ENCODE assay signal across 25 mouse cellular contexts in genomic region chr15:27094102-27094501, GRCm38 (mm10).
A peak's percentile ranks its signal among the peaks of the same experiment; 100 is the strongest.
DNase-seq lines count a peak whose midpoint lies in the region; ATAC-seq and TF ChIP-seq lines count a peak whose summit lies in the region.
"Had no signal": no experiment of that assay in that cellular context is flagged by ENCODE, and none has a peak within 500 bp of the region (broad histone marks: within the 10 kb centered on the region; RNA-seq: fewer than 3 reads in every experiment).

No protein-coding gene starts in this region.

- H3K9ac ChIP-seq in heart, embryonic 12.5 days = no peak overlapping the region
- H3K9ac ChIP-seq in heart, embryonic 16.5 days (ENCODE audit: low read length) = no peak overlapping the region
- H3K9ac ChIP-seq in kidney, postnatal 0 days (ENCODE audit: low read depth, low read length) = no peak overlapping the region
- H3K9ac ChIP-seq in lung, embryonic 15.5 days = no peak overlapping the region
- H3K9ac ChIP-seq: embryonic facial prominence, embryonic 12.5 days; forebrain, embryonic 13.5 days had no signal

- 58% methylated on average over 3 of the region's 3 CpGs for WGBS in heart, embryonic 12.5 days
- 43% methylated on average over 3 of the region's 3 CpGs for WGBS in heart, embryonic 16.5 days
- 69% methylated on average over 3 of the region's 3 CpGs for WGBS in kidney, postnatal 0 days
- WGBS in lung, embryonic 15.5 days = 30% methylated on average over 3 of the region's 3 CpGs

- H3K27ac ChIP-seq in heart, embryonic 12.5 days (ENCODE audit: poor library complexity, severe bottlenecking) = no peak overlapping the region
- H3K27ac ChIP-seq in heart, embryonic 16.5 days (ENCODE audit: low read length) = no peak overlapping the region
- H3K27ac ChIP-seq in kidney, postnatal 0 days = no peak overlapping the region
- H3K27ac ChIP-seq in lung, embryonic 15.5 days = no peak overlapping the region
- H3K27ac ChIP-seq: embryonic facial prominence, embryonic 10.5 days; embryonic facial prominence, embryonic 12.5 days; forebrain, embryonic 13.5 days had no signal

- H3K27me3 ChIP-seq in heart, embryonic 12.5 days (replicated peaks) = no peaks in the 10 kb centered on the region
- no peaks in the 10 kb centered on the region for H3K27me3 ChIP-seq in heart, embryonic 16.5 days (ENCODE audit: control insufficient read depth, insufficient read depth, low read length)
- no peaks in the 10 kb centered on the region for H3K27me3 ChIP-seq in kidney, postnatal 0 days (ENCODE audit: insufficient read depth, low read length)
- H3K27me3 ChIP-seq in lung, embryonic 15.5 days = no peaks in the 10 kb centered on the region
- H3K27me3 ChIP-seq: CH12.LX; embryonic facial prominence, embryonic 12.5 days; forebrain, embryonic 13.5 days had no signal

- no peak for TF ChIP-seq CTCF in kidney, postnatal 0 days (IDR thresholded peaks at IDR 0.05; ENCODE audit: low read depth)

- DNase-seq in heart, postnatal 10 days = no peak
- no peak for DNase-seq in heart, adult 11 months
- peak; percentile 25 for DNase-seq in kidney, postnatal 0 days (ENCODE audit: low spot score)
- no peak for DNase-seq in kidney, postnatal 14 days
- DNase-seq in lung, postnatal 4 days = no peak
- DNase-seq: adrenal gland, adult 8-10 months; adrenal gland, postnatal 14 days; adrenal gland, postnatal 36 days; B cell, adult 2 months; cerebellum, adult 11-12 months; cerebellum, adult 2 months; cerebellum, adult 9-10 months; cerebellum, postnatal 10 days; cerebellum, postnatal 25 days had no signal

- no peak overlapping the region for H3K4me2 ChIP-seq in heart, embryonic 12.5 days
- H3K4me2 ChIP-seq in heart, embryonic 16.5 days (ENCODE audit: low read depth, low read length) = no peak overlapping the region
- H3K4me2 ChIP-seq in kidney, postnatal 0 days (ENCODE audit: low read length) = no peak overlapping the region
- no peak overlapping the region for H3K4me2 ChIP-seq in lung, embryonic 15.5 days
- H3K4me2 ChIP-seq: embryonic facial prominence, embryonic 12.5 days; forebrain, embryonic 13.5 days had no signal

- H3K9me3 ChIP-seq in heart, embryonic 12.5 days (replicated peaks) = no peaks in the 10 kb centered on the region
- no peaks in the 10 kb centered on the region for H3K9me3 ChIP-seq in heart, embryonic 16.5 days (replicated peaks; ENCODE audit: control insufficient read depth, low read length)
- no peaks in the 10 kb centered on the region for H3K9me3 ChIP-seq in kidney, postnatal 0 days (replicated peaks; ENCODE audit: low read length)
- no peaks in the 10 kb centered on the region for H3K9me3 ChIP-seq in lung, embryonic 15.5 days
- H3K9me3 ChIP-seq: embryonic facial prominence, embryonic 10.5 days; embryonic facial prominence, embryonic 12.5 days; forebrain, embryonic 13.5 days; G1E had no signal

- no peaks in the 10 kb centered on the region for H3K4me1 ChIP-seq in heart, embryonic 12.5 days (replicated peaks)
- H3K4me1 ChIP-seq in heart, embryonic 16.5 days (ENCODE audit: control insufficient read depth, insufficient read depth, low read length) = no peaks in the 10 kb centered on the region
- no peaks in the 10 kb centered on the region for H3K4me1 ChIP-seq in kidney, postnatal 0 days (replicated peaks; ENCODE audit: insufficient read depth, low read length)
- no peaks in the 10 kb centered on the region; the same call in 1 of the 2 replicates for H3K4me1 ChIP-seq in lung, embryonic 15.5 days
- H3K4me1 ChIP-seq: embryonic facial prominence, embryonic 10.5 days; forebrain, embryonic 13.5 days had no signal

- H3K36me3 ChIP-seq in heart, embryonic 12.5 days = no peaks in the 10 kb centered on the region
- no peaks in the 10 kb centered on the region for H3K36me3 ChIP-seq in heart, embryonic 16.5 days (ENCODE audit: control insufficient read depth, insufficient read depth)
- H3K36me3 ChIP-seq in kidney, postnatal 0 days (ENCODE audit: insufficient read depth, low read length) = no peaks in the 10 kb centered on the region
- H3K36me3 ChIP-seq in lung, embryonic 15.5 days = no peaks in the 10 kb centered on the region
- H3K36me3 ChIP-seq: embryonic facial prominence, embryonic 10.5 days; embryonic facial prominence, embryonic 12.5 days; G1E had no signal

- H3K4me3 ChIP-seq in heart, embryonic 12.5 days = no peak overlapping the region
- H3K4me3 ChIP-seq in heart, embryonic 16.5 days (ENCODE audit: low read length) = no peak overlapping the region
- no peak overlapping the region for H3K4me3 ChIP-seq in kidney, postnatal 0 days (replicated peaks; ENCODE audit: low read depth, low read length)
- no peak overlapping the region for H3K4me3 ChIP-seq in lung, embryonic 15.5 days
- H3K4me3 ChIP-seq: embryonic facial prominence, embryonic 10.5 days; embryonic facial prominence, embryonic 12.5 days; forebrain, embryonic 13.5 days had no signal

- ATAC-seq in heart, embryonic 12.5 days (ENCODE audit: insufficient number of reproducible peaks, low FRiP score) = peak; percentile 39; the same call in 1 of the 2 replicates
- peak; percentile 65 for ATAC-seq in heart, embryonic 16.5 days (replicated peaks; ENCODE audit: extremely low read depth, insufficient read depth, low FRiP score)
- no peak for ATAC-seq in kidney, postnatal 0 days (replicated peaks; ENCODE audit: low FRiP score, low read depth)
- ATAC-seq in lung, embryonic 15.5 days (ENCODE audit: borderline replicate concordance, extremely low read depth, low FRiP score, low TSS enrichment) = peak; percentile 59; the same call in 1 of the 2 replicates
- ATAC-seq: activated CD4-positive, CD25-positive, alpha-beta regulatory T cell, adult 4 months; CD4-positive, CD25-positive, alpha-beta regulatory T cell, adult 4 months; forebrain, embryonic 13.5 days; Patski had no signal

- intact Hi-C loops in heart, postnatal 10 days (cut with DNase I) = no loop called here
